Mouse (Mus musculus) kidney, postnatal 10 days (tissue): ENCODE measurements around the gene Zfp36l2.

Experiments used
- DNase-seq: peaks from one replicate; pipeline ENCODE4 v3.0.0; 2021; ENCODE audit warnings: mixed read lengths

Gene Zfp36l2

GRCm38 (mm10) chr17:84150291-84150690, 37.5 kb downstream of the Zfp36l2 start:
- peak; percentile 4 for DNase-seq

- DNase-seq, result peak; percentile 12
Measured at GRCm38 (mm10) chr17:84149566-84149965, 38.2 kb downstream of the Zfp36l2 start.

- peak; percentile 77 for DNase-seq
Measured at GRCm38 (mm10) chr17:84148499-84149484, 39.0 kb downstream of the Zfp36l2 start.

GRCm38 (mm10) chr17:84147183-84148108, 40.3 kb downstream of the Zfp36l2 start:
- DNase-seq, result peak; percentile 14

- peak; percentile 35 for DNase-seq
Measured at GRCm38 (mm10) chr17:84146458-84147182, 41.1 kb downstream of the Zfp36l2 start.

- peak; percentile 72 for DNase-seq
Measured at GRCm38 (mm10) chr17:84145826-84146287, 41.9 kb downstream of the Zfp36l2 start.

GRCm38 (mm10) chr17:84144762-84145599, 42.8 kb downstream of the Zfp36l2 start:
- no peak for DNase-seq

- DNase-seq, result no peak
Measured at GRCm38 (mm10) chr17:84144130-84144529, 43.6 kb downstream of the Zfp36l2 start.

- peak; percentile 67 for DNase-seq
Measured at GRCm38 (mm10) chr17:84143219-84143844, 44.4 kb downstream of the Zfp36l2 start.

GRCm38 (mm10) chr17:84141691-84142090, 46.1 kb downstream of the Zfp36l2 start:
- DNase-seq, result peak; percentile 70

- peak; percentile 65 for DNase-seq
Measured at GRCm38 (mm10) chr17:84140822-84141507, 46.8 kb downstream of the Zfp36l2 start.

- peak; percentile 67 for DNase-seq
Measured at GRCm38 (mm10) chr17:84137393-84138171, 50.2 kb downstream of the Zfp36l2 start.

- peak; percentile 57 for DNase-seq
Measured at GRCm38 (mm10) chr17:84136669-84137392, 50.9 kb downstream of the Zfp36l2 start.

- DNase-seq, result no peak
Measured at GRCm38 (mm10) chr17:84136217-84136616, 51.5 kb downstream of the Zfp36l2 start.

- DNase-seq, result no peak
Measured at GRCm38 (mm10) chr17:84135243-84135642, 52.5 kb downstream of the Zfp36l2 start.
